Mouse (Mus musculus): ENCODE results near the gene Kcnmb2. TPM values are rescaled to one million over a fixed set of nuclear protein-coding genes. Genes with fewer than 3 reads are reported as not detected.
A peak's percentile ranks its signal among the peaks of the same experiment; 100 is the strongest.

Gene Kcnmb2
- total RNA-seq, 1 experiment from 2014 or later, result not detected

DNA sequence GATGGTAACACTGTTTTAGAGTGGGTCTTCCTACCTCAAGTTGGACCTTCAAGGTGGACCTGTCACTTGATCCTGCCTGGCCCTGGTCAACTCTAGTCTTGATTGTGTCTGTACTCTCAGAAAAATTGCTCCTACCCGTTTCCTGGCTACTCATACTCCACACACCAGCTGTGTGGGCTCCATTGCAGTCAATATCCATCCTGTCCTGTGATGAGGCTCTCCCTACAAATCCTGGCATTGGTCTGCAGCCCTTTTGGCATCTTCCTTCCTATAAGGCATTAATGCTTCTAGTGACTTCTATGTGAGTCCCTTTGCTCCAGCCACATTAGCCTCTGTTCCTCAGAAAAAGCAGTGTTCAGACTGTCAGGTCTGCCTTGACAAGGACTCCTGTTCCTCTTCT is 228.4 kb downstream of the Kcnmb2 start:
- ATAC-seq (replicated peaks; ENCODE audit: low read depth, poor library complexity, severe bottlenecking), result no peak

GRCm38 (mm10) chr3:32132395-32133004 is 230.2 kb downstream of the Kcnmb2 start:
- ATAC-seq (replicated peaks; ENCODE audit: low read depth, poor library complexity, severe bottlenecking), result no peak

DNA sequence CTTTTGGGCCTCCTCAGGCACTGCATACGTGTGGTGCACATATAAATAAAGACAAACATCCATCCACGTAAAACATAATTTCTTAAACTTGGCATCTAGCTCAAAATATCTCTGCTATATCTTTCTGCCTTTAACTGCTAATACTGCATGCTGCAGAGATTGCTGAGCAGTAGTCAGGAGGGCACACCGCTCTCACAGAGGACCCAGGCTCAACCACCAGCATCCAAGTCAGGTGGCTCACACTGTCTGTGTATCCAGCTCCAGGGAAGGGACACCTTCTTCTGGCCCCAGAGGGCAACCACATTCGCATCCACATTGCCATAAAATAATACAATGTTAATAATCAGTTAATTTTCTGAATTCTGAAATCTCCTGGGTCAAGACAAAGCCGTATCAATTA is 241.9 kb downstream of the Kcnmb2 start:
- no peak for ATAC-seq (replicated peaks; ENCODE audit: low read depth, poor library complexity, severe bottlenecking)

DNA sequence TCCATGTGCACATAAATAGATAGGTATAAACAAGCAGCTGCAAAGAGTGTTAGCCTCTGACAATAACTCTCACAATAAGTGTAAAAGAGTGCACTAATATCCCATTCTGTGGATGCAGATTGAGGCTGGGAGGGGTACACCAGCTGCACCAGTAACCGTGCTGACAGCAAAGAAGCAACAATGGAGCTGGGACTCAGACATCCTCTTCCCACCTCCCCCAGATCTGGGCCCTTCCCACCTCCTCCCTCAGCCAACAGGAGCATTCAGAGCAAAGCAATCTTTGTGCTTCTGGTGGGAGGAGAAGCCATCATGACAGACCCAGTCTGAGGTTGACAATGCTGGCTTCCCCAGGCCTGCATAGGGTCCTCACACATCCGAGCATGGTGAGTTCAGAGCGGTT is 242.3 kb downstream of the Kcnmb2 start:
- no peak for ATAC-seq (replicated peaks; ENCODE audit: low read depth, poor library complexity, severe bottlenecking)

GRCm38 (mm10) chr3:32147739-32148138 is 245.4 kb downstream of the Kcnmb2 start:
- ATAC-seq (replicated peaks; ENCODE audit: low read depth, poor library complexity, severe bottlenecking), result no peak

DNA sequence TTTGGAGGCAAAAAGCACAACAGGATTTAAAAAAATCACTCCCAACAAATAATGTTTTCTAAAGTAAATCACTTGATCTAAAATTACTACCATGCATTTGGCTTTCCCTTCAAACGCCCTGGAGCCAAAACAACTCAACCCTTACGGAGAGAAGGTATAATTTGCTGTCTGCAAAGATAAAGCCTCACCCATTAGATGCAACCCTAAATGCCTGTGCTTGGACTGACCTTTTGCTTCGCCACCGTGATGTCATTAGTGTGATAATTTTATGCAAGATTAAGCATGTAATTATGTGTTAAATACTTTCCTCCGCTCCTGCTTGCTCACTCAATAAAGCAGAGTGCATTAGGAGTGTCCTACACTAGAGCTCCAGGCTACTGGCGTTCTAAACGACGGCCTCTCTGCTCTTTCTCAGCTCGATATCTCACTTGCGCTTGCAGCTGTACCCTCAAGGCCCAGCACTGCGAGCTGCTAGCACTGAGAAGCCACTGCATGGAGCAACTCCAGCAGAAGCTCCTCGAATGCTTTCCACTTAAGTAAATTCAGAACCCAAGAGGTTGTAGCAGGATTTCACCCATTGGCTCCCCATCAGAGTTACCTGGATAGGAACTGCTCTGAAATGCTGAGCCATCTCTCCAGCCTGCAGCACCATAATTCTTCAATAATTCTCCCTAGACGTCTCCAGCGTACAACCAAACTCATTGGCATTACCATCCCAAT is 247.7 kb downstream of the Kcnmb2 start:
- no peak for ATAC-seq (replicated peaks; ENCODE audit: low read depth, poor library complexity, severe bottlenecking)

GRCm38 (mm10) chr3:32180519-32180918 is 278.2 kb downstream of the Kcnmb2 start:
- no peak for ATAC-seq (replicated peaks; ENCODE audit: low read depth, poor library complexity, severe bottlenecking)

DNA sequence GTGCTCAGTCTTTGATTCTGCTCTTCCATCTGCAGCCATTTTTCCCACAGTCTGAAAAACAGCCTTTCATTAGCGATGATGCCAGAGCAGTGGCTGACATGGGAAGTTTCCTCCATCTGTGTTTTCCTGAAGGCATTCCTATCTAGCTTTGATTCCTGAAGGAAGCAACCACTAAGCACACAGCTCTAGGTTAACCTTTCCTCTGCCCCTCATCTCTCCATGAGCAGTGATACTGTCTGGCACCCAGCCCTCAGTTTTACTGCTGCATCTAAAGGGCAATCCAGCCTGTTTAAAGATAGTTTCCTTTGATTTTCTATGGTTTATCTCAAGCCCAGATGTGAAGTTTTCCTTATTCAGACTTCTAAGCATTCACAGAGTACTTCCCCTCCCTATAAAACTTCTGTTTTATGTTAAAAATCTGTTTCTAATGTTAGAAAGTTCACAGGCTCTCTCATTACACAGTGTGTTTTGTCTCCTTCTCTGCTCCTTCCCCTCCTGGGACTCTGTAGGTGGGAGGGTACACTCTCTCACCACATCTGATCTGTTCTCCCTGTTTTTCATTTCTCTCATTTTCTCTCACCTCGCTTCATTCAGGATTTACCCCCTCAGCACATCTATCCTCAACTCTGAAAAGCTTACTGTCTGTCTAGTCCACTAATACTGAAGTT is 283.7 kb downstream of the Kcnmb2 start:
- no peak for ATAC-seq (replicated peaks; ENCODE audit: low read depth, poor library complexity, severe bottlenecking)

DNA sequence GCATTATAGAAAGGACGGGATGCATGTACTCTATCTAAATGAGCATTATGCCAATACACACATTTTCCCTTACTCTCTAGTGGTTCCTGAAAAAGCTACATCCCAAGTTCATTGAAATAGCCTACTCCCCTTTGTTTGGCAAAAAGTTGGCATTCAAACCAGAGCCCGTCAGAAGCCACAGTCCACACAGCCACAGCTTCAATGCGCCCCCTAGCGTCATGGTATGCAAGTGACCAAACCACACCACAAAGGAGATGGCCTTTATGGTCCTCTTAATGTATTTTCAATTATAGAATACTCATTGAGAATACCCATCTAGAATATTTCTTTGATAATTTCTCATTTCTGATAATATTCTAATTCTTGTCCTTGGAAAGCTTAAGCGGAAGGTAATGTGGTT is 286.2 kb downstream of the Kcnmb2 start:
- ATAC-seq (replicated peaks; ENCODE audit: low read depth, poor library complexity, severe bottlenecking), result peak; percentile 76

DNA sequence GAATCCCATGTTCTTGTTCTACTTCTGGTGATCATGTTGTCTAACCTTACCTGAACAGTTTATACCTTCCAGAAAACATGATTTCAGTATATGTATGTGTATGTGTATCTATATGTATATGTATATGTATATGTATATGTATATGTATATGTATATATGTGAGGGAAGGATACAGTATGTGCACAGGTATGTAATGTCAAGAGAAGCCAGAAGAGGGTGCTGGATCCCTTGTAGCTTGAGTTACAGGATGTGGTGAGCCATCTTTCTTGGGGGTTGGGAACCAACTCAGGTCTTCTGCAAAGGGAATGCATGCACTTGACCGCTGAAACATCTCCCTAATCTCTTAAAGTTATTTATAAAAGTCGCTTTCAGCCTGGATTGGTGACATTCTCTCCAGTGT is 286.6 kb downstream of the Kcnmb2 start:
- ATAC-seq (replicated peaks; ENCODE audit: low read depth, poor library complexity, severe bottlenecking), result no peak

DNA sequence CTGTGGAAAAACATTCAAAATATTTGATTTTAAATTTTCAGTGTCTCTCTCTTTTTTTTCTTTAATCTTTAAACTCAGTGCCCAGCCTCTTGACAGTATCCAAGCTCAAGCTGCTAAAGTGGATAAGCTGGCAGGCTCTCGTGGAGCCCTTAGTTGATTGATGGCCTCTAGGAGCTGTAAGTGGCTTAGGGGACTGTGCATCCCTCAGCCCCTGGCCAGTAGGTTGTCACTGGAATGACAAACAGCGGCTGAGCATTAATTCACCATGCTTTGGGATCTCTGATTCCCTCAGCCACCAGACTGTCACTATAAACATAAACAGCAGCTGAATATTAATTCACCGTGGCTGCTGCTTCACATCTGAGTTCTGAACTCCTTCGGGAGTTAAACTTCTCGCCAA is 287.6 kb downstream of the Kcnmb2 start:
- no peak for ATAC-seq (replicated peaks; ENCODE audit: low read depth, poor library complexity, severe bottlenecking)

GRCm38 (mm10) chr3:32194014-32194413 is 291.7 kb downstream of the Kcnmb2 start:
- ATAC-seq (replicated peaks; ENCODE audit: low read depth, poor library complexity, severe bottlenecking), result no peak

DNA sequence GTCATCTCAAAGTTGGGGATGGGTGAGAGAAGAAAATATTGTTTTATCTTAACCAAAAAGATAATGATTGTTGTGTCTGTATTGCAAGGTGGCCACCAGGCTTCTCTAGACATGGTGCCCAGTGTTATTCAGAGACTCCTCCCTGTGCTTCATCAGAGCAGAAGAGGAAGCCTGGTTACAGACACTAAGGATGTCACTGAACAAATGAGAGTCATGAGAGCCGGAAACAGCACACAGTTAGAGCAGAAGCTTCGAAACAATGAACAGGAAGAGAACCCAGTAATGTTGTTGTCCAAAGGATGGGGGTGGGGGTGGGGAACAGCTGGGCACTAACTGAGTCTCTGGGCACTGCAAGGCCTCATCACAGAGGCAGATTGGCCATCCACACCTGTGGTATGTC is 324.4 kb downstream of the Kcnmb2 start:
- no peak for ATAC-seq (replicated peaks; ENCODE audit: low read depth, poor library complexity, severe bottlenecking)

DNA sequence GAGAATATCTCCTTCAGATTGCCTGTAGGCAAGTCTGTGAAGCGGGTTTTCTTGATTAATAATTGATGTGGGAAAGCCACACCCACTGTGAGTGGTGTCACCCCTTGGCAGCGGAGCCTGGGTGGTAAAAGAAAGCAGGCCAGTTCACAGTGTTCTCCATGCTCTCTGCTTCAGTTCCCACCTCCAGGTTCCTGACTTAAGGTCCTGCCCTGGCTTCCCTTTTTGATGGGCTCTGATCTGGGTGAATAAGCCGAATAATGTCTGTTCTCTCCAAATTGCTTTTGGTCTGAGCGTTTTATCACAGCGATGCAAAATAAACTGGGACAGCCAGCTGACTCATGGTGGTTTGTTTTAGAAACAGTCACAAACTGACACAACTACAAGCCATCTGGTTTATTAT is 334.5 kb downstream of the Kcnmb2 start:
- ATAC-seq (replicated peaks; ENCODE audit: low read depth, poor library complexity, severe bottlenecking), result no peak
